Mouse (Mus musculus) liver, adult 10 weeks (tissue): ENCODE results near the gene Olfr1448. TPM values are rescaled to one million over a fixed set of nuclear protein-coding genes. Genes with fewer than 3 reads are reported as not detected.

Experiments used
- polyA plus RNA-seq: library from polyadenylated mRNA; stranded (reverse); fragments of 350-450 nt; fragmentation: Illumina TruSeq; extraction: RNeasy Lipid Tissue Mini Kit (QIAGEN cat#74804); gene quantifications from one replicate; pipeline ENCODE4 v1.2.3, GENCODE M21; 2014; ENCODE audit warnings: low read depth, low replicate concordance

Olfr1448 gene
- polyA plus RNA-seq: not detected

DNA sequence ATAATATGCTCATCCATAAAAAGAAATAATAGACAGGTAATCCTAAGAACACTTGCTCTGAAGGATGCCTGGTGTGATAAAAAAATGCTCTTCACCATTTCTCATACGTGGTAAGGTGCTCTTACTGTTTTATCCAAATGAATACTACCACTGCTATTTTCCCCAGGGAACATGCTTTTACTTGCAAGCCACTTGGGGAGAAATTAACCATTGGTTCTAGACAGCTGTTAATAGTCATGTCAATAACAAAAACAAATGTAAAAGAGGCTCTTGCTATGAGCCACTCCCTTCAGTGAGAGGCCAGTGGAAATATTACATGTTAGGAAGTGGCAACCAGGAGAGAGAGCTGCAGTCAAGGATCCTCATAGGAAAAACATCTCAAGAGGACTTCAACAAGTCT, at the start of gene Olfr1448:
Gene Olfr1448, minus strand, starts transcription at position 101 of the 400 bp plus-strand sequence.

DNA sequence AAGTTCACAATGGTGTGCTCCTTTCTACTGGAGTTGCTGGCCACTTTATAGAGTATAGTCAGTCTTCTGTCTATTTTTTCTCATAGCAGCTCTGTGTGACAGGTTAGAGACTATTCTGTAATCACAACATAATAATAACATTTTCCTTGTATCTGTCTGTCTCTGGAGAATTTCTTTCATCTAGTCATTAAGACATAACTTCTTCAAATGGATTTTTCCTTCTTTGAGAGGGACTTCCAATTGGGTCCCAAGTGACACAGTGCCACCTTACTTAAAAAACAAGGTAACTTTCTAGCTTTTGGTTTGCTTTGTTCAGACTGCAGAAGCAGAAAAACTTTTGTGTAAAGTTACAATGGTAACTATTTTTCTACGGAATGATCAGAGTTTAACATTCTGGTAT, 25.7 kb upstream of the Olfr1448 start, which contains the start of gene Olfr1450:
Gene Olfr1450, plus strand, starts transcription at position 301 of the 400 bp plus-strand sequence.

DNA sequence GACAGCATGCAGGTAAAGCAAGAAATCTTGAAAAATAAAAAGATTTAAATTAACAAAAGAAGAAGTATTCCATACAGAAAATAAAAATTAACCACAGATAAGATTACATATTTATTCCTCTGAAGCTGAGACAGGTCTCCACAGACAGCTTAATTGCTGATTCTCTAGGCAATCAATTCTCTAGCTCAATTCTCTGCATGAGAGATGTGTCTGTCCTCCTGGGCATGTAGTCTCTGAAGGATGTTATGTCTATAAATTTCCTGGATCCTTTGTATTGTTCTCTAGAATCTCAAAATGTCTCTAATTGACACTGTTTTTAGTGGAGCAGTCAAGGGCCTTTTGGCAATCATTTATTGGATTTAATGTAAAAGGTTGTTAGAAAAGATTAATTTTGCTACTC, 6.3 kb upstream of the Olfr1448 start, which contains the start of gene Olfr1449:
Gene Olfr1449, plus strand, starts transcription at position 301 of the 400 bp plus-strand sequence.

DNA sequence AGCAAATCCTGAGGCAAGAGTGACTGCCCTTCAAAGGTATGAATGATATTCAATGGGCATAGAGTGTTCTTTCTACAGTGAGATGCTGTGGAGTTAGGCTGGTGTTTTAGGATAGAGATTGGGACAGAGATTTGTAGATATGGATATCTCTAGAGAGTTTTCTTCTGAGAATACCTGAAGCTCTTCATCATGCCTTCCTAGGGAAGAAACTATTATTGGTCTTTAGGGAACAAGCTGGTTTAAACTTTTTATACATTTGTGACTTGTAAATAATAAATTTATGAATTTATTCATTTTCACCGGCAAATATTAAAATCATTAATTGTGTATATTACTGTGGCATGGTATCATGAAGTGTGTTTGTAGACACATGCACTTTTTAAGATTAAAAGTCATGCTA, 20.6 kb downstream of the Olfr1448 start, which contains the start of gene Olfr1447:
Gene Olfr1447, minus strand, starts transcription at position 101 of the 400 bp plus-strand sequence.

DNA sequence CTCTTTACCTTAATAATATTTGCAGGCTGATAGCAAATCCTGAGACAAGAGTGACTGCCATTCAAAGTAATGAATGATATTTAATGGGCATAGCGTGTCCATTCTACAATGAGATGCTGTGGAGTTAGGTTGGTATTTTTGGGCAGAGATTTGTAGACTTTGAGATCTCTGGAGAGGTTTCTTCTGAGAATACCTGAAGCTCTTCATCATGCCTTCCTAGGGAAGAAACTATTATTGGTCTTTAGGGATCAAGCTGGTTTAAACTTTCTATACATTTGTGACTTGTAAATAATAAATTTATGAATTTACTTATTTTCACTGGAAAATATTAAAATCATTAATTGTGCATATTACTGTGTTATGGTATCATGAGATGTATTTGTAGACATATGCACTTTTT, 30.8 kb downstream of the Olfr1448 start, which contains the start of gene Olfr1446:
Gene Olfr1446, minus strand, starts transcription at position 101 of the 400 bp plus-strand sequence.

DNA sequence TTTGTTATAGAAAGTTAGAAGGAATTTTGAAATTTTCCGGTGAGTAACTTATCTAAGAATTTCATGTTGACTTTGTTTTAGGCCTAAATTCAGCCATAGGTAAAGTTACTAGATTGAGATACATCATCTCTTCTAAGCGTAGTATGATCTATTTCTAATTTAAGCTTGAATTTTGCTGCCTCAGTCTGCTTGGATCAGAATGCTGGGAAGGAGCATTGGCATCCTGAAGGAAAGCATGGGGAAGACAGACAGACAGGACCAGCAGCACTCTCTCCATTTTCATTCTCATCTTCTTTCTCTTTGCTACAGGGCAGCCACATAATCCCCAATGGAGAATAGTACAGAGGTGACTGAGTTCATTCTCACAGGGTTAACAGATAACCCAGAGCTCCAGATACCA, 40.7 kb downstream of the Olfr1448 start, which contains the start of gene Olfr1445:
Gene Olfr1445, plus strand, starts transcription at position 301 of the 400 bp plus-strand sequence.

Other genes with a start within 250 kb of the Olfr1448 start
- not detected for gene Olfr1443, start 246.3 kb downstream of the Olfr1448 start, polyA plus RNA-seq
- gene Keg1, start 228.6 kb downstream of the Olfr1448 start, polyA plus RNA-seq: 240 TPM
- gene Cntf, start 158.8 kb downstream of the Olfr1448 start, polyA plus RNA-seq: 1.2 TPM
- gene Zfp91, start 128.3 kb downstream of the Olfr1448 start, polyA plus RNA-seq: 88.8 TPM
- 1.9 TPM for gene Lpxn, start 128.2 kb downstream of the Olfr1448 start, polyA plus RNA-seq
- not detected for gene Gm5244, start 77.7 kb downstream of the Olfr1448 start, polyA plus RNA-seq
- not detected for gene Olfr1444, start 67.1 kb downstream of the Olfr1448 start, polyA plus RNA-seq
- gene Olfr1445, start 40.6 kb downstream of the Olfr1448 start, polyA plus RNA-seq: not detected
- gene Olfr1446, start 30.9 kb downstream of the Olfr1448 start, polyA plus RNA-seq: not detected
- gene Olfr1447, start 20.7 kb downstream of the Olfr1448 start, polyA plus RNA-seq: not detected
- not detected for gene Olfr1449, start 6.4 kb upstream of the Olfr1448 start, polyA plus RNA-seq
- not detected for gene Olfr1450, start 25.8 kb upstream of the Olfr1448 start, polyA plus RNA-seq
- gene Olfr1451, start 70.6 kb upstream of the Olfr1448 start, polyA plus RNA-seq: not detected
- gene Olfr1453, start 103.9 kb upstream of the Olfr1448 start, polyA plus RNA-seq: not detected
- gene Olfr1454, start 136.2 kb upstream of the Olfr1448 start, polyA plus RNA-seq: not detected
- gene Olfr1457, start 173.5 kb upstream of the Olfr1448 start, polyA plus RNA-seq: not detected
- not detected for gene Olfr1458, start 182.4 kb upstream of the Olfr1448 start, polyA plus RNA-seq
- not detected for gene Olfr1459, start 225.1 kb upstream of the Olfr1448 start, polyA plus RNA-seq
- not detected for gene Olfr1461, start 238.6 kb upstream of the Olfr1448 start, polyA plus RNA-seq